Mouse (Mus musculus): ENCODE results near the gene Mrc2.
A peak's percentile ranks its signal among the peaks of the same experiment; 100 is the strongest.

Gene Mrc2

DNA sequence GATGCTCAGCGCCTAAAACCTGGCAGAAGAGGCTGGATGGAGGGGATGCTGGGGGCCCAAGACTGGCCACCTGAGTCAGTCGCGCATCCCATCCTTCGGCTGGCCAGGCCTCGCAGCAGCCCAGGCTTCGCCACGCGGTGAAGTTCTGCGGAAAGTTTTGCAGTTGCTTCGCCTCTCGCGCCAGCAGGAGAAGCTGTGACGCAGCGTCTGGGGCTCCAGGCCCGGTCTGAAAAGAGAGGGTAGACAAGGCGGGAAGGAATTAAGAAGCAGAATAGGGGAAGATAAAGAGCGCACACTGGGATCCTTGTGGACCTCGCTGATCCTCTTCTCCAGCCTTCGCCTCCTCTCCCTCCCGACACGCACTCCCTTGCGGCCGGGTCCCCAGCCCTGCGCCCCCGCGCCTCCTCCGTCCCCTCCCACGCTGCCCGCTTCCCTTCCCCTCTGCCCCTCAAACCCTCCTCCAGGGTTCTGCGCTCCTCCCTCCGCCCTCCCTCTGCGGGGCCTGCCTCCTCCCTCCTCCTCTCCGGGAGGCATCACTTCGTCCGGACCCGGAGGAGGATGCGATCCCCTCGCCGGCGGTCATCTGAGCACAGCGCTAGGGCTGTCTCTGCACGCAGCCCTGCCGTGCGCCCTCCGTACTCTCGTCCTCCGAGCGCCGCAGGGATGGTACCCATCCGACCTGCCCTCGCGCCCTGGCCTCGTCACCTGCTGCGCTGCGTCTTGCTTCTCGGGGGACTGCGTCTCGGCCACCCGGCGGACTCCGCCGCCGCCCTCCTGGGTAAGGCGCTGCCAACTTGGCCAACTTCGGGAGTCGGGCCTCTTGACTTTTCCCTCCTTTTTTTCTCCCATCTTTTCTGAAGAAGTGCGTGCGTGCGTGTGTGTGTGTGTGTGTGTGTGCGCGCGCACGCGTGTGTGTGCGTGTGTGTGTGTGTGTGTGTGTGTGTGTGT, at the start of gene Mrc2:
Mrc2 (plus strand) TSS at position 520 of the 948 bp plus-strand sequence.
- no peak for DNase-seq (ENCODE audit: low spot score)

DNA sequence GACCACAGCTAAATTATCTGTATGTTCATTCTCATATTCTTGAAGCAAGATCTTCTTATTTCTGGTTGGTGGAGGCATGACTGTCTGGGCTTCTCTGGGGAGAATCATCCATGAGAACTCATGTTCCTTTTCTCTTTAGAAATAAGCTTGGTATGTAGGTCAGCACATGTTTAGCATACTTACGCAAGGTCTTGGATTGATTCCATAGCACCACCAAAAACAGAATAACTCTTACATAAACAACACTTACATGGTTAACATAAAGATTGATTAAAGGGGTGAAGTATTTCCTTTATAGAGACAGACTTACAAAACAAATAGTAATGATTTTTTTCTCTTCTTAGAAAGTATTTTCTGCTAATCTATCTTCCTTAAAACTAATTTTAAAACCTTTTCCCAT, 46.1 kb upstream of the Mrc2 start:
- no peak for DNase-seq (ENCODE audit: low spot score)

DNA sequence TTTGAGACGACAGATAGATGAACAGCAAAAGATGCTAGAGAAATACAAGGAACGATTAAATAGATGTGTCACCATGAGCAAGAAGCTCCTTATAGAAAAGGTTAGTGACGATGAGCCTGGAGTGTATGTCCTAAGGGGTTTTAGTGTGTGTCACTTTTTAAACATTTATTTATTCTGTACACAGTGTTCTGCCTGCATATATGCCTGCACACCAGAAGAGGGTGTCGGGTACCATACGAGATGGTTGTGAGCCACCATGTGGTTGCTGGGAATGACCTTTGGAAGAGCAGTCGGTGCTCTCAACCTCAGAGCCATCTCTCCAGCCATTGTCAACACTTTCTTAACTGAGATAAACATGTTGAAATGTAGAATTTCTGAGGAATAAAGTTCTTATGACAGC, 45.7 kb upstream of the Mrc2 start:
- DNase-seq (ENCODE audit: low spot score), result no peak

DNA sequence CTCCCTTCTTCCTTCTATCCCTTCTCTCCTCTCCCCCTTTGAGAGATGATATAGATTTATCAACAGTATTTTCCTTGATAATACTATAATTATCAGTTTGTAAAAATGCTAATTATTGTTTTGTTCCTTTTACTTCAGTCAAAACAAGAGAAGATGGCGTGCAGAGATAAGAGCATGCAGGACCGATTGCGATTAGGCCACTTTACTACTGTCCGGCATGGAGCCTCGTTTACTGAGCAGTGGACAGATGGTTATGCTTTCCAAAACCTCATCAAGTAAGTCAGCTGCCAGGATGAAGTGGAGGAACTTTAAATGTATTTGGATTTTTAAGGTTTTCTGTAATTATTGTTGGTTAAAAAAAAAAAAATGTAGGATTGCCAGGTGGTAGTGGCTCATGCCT, 45.1 kb upstream of the Mrc2 start:
- DNase-seq (ENCODE audit: low spot score), result no peak

DNA sequence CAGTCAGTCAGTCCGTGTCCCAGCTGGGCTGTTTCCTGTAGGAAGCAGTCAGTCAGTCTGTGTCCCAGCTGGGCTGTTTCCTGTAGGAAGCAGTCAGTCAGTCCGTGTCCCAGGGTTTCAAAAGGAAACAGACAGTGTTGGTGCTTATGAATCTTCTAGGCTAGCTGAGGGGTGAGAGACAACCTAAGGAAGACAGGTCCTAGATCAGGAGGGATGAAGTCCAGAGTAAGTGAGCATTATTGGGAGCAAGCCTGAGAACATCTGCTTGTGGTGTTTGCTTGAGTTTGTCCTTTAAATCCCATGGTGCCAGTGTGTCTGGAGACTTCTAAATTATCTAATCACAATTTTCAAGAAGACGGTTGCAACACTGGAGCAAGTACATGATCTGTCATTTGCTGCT, 32.7 kb upstream of the Mrc2 start:
- DNase-seq (ENCODE audit: low spot score), result no peak

DNA sequence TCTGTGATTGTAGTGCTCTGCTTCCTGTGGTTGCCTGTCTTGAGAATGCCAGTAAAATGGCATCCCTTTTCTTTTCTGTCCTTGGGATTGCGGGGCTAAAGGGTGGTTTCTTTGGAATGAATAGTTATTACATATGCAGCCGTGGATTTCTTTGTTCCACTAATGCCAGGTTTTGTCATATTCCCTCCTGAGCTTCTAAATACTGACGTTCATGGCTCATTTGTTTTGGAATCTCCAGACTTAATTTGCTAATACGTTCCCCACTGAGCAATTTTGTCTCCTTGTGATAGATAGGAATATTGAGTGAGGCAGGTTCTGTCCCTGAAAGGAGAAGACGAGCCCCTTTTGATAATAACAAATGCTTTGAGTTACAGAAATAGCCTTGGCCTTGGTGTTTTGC, 31.3 kb upstream of the Mrc2 start:
- DNase-seq (ENCODE audit: low spot score), result no peak

DNA sequence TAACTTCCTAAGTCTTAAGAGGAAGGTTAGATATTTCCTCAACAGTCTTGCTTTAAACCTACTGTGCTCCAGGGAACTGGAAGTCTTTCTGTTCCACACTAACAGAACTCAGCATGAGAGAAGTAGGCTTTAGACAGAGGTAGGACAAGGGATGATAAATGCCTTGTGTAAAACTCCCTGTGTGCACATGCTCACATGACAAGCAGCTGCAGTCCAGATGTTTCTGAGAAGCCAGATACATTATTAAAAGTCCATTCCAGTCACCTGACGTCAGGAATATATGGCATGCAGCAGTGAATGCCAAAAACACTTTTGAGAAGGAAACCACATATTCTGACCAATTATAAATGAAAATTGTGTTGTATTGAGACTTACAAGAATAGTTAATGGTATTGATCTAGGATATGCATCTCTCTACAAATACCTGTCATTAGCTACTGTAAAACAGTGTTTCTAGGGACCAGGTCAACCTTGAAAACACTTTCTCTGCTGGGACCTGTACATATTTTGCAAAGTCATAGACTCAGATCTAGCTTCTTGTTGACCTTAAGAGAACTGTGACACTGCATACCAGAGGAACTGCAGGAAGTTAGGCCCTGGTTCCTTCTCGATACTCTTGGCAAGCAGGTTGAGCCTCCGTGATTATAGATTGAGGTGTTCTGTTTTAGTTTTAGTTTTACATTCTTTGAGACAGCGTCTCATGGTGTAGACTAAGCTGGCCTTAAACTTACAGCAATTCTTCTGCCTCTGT, 30.7 kb upstream of the Mrc2 start:
- DNase-seq (ENCODE audit: low spot score), result no peak

DNA sequence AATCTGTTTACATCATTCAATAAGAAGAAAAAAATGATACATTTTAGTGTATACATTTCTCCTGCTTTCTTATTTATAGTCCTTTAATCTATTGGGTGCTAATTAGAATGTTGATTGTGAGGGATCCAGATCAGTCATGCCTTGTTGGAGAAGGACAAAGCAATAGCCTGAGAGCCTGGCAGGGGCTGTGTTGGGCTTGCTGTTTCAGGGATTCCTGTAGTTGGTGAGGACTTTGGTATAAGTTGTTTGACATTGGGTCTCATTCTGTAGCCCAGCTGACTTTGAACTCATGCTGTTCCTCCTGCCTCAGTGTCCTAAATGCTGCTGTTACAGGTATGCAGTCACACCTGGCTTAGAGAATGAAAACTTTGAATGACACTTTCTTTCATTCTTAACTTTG, 27.9 kb upstream of the Mrc2 start:
- DNase-seq (ENCODE audit: low spot score), result no peak

DNA sequence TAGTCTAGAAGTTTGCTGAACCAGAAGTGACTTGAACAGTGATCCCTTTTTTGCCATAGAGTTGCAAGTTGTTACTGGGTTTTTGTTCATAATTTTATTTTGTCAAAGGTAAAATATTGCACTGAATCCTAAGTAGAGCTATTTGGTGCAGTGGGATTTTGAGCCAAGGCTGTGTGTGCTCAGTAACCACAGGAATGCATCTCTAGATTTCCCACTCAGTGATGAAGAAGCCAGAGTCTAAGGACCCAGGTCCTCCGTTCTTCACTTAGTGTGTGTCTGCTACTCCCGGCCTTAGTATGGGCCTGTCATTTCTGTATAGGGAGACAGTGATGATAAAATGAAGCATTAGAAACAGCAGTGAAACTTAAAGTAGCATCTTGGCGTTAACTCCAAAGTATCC, 27.5 kb upstream of the Mrc2 start:
- no peak for DNase-seq (ENCODE audit: low spot score)

DNA sequence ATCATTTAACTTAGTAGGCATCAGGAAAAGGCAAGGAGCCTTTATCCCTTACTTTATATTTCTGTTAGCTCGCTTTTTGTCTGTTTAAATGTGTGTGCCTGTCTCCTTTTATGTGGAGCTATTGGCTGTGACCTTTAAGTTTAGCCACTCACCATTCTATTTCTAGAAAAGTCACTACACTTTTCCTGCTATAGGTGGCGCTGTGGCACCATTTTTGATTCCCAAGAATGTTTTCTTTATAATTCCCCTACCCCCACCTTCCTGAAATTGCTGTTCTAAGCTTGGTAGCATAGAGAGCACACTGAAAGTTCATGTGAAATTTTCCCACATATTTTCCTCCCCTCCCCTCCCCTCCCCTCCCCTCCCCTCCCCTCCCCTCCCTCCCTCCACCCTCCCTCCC, 22.3 kb upstream of the Mrc2 start:
- peak; percentile 16 for DNase-seq (ENCODE audit: low spot score)

DNA sequence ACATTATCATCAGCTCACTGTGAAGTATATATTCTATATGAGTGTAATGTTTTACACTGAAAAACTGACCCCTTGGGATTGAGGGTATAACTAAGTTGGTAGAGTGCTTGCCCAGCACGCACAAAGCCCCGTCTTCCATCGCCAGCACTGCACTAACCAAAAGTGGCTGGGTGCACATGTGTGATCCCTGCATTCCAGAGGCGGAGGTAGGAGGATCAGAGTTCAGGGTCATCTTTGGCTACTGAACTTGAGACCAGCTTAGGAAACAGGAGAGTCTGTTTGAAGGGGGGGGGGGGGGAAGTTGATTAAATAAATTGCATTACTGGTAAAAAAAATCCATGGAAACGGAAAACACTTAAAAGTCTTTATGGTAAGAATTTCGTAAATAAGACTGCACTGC, 12.0 kb upstream of the Mrc2 start:
- DNase-seq (ENCODE audit: low spot score), result no peak

DNA sequence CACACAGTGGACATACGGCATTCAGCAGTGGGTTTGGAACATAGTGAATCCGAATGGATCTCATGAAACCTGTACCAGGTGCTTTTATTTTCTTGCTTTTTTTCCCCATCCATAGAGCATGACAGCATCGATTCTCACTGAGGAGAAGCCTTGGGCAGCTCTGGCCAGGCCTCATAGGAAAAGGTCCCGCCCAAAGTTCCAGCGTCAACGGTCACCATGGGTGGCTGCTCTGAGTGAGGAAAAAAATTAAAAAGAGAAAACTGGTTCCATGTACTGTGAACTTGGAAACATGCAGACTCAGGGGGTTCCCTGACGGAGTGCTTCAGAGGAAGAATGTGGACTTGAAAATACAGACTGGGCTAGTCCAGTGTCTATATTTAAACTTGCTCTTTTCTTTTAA, 11.2 kb upstream of the Mrc2 start:
- DNase-seq (ENCODE audit: low spot score), result no peak

DNA sequence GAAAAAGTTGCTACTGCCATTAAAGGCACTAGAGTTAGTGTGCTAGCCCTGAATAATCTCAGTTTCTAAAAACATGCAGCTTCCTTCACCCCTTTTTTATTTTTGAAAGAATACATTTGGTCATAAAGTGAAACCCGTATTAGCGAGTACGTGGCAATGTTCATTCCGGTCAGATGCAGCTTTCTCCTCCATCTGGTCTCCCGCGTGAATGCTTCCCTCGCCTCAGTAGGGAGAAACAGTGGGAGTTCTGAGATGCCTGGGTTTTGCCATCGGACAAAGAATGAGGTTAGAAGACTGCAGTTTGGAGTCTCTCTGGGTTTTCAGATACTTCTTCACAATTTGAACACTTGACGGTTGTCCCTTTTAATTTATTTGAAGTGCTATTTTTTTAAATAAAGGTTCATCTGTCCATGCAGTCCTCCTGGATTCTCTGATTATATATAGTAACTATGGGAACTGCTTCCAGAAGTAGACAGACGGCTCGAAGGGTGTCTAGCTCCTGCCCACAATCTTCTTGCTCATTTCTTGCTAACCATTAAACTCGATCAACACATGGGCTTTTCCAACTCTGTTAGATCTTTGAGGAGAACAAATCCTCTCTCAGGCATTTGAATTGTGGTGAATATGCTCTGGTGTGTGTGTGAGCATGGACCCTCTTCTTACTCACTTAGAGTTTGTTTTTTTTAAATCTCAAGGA, 10.5 kb upstream of the Mrc2 start:
- DNase-seq (ENCODE audit: low spot score), result no peak

DNA sequence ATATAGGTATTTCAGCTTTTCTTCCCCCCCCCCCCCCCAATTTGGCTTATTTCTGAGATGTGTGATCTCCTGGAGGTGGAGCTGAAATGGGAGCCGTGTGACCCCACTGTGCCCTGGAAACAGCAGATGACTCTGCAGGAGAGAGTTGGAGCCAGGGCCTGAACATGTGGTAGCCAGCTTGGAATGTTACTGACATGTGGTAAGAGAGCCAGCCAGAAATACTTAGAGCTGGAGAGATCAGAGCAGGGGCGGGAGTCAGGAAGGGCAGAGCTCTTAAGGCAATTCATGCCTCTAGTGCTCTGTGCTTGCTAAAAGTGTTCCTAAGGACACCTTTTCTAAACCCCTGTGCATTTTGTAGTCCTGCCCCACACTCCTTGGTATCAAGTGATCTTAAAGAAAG, 10.0 kb upstream of the Mrc2 start:
- DNase-seq (ENCODE audit: low spot score), result no peak

DNA sequence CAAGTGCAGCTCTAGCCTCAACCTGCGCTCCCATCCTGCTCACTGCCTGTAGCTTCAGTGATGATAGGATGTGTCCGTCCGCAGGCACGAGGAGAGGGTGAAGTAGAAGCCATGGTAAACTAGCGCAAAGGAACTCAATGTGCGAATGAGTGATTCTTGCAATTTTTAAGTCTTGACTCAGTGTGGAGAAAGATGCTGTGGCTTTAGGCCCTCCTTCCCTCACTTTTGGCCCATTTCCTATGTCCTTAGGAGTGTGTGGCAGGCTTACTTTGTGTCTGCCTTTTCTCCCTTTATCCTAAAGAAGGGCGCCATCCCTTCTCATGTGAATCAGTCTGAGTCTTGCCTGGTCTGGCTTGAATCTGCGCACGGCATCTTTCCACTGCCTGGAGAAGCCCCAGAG, 9.4 kb upstream of the Mrc2 start:
- no peak for DNase-seq (ENCODE audit: low spot score)

DNA sequence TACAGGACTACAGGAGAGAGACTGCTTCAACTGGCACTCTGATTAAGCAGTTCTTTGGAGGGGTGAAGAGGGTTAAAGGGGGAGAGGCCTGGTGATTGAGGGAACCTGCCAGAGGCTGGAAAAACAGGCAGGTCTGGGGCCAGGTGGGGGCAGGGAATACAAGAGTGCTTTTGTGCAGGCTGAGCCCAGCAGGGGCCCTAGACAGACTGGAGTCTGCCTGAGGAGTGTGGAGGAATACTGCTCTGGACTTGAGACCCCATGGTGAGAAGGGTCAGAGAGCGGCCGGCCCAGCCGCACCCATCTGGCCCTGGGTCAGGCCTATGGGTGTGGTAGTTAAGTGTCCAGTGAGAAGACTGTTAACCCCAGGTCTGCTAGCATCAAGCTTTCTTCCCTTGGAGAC, 6.7 kb upstream of the Mrc2 start:
- no peak for DNase-seq (ENCODE audit: low spot score)

DNA sequence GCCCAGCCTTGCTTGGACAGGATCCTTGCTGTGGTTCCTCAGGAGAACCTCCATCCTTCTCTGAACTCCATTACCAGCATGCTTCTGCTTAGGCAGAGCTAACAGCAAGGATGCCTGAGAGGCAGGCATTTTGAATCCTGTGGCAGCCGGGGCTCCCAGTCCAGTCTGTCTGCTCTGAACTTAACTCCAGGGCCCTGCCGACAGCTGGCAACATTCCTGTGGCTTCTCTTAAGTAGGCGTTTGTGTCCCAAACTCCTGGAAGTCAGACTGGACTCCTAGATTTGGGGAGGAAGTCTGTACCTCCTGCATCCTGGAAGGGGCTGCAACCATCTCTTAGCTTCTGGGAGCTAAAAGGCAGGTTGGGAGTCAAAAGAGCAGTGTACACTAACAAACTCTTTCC, 3.0 kb upstream of the Mrc2 start:
- no peak for DNase-seq (ENCODE audit: low spot score)

DNA sequence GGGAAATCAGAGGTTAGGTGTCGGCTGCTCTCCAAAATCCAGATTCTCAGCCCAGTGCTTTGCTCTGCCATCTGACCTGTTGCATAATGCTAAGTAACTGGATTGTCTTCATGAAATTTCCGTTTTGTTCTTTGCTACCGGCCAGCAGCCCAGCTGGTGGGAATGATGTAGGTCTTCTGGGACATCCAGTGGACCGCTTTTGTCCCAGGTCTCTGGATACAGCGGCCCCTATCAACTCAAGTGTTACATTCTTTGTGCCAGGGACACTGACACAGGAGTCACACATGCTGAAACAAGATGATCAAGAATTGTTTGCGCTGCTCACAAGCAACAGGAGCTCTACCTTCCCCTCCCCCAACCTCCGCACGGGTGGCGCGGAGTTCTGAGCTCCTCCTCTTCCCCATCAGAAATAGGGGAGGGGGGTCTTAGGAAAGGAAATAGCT, 741 bp upstream of the Mrc2 start:
- no peak for DNase-seq (ENCODE audit: low spot score)

DNA sequence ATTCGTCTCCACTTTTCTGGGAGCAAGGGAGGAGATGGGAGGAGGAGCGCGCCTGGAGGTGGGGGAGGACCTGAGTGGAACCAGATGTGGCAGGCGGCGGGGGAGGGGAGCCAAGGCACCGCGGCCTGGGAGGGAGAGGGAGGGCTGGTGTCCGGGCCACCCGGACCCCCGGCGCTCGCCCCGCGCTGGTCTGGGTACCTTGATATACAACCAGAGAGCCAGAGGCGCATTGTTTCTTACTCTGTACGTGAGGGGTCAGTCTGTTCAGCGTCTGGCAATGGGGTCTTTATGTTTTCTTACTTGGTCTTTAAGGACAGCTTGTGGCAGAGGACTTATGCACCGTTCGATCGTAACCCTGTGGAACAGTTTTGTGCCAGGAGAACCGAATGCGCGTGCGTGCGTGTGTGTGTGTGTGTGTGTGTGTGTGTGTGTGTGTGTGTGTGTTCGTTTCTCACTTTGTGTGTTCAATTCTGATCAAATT, 698 bp downstream of the Mrc2 start:
- no peak for DNase-seq (ENCODE audit: low spot score)

DNA sequence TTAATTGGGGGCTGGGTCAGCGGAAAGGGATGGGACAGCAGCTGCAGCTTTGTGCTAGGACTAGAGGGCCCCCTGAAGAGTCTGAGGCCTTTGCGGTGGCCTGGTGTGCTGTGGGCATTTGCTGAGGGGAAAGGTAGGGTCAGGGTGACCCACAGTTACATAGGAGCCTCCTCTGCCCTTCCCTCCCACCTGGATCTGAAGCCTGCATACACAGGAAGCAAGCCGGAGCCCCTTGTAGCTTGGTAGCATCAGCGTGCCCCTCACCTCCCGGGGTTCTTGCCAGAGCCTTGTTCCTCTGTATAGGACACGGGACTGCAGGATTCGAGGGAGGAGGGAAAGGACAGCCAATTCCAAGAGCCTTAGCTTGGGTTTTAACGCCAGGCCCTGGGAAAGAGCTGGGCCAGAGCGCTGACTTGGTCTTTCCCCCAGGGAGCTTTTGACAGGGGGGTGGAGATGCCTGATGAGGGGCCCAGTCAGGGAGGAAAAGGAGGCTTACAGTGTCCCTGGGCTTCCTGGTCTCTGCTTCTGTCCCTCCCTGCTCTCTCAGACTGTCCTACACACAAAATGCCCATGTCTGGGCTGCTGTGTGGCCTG, 1.6 kb downstream of the Mrc2 start:
- DNase-seq (ENCODE audit: low spot score), result no peak

DNA sequence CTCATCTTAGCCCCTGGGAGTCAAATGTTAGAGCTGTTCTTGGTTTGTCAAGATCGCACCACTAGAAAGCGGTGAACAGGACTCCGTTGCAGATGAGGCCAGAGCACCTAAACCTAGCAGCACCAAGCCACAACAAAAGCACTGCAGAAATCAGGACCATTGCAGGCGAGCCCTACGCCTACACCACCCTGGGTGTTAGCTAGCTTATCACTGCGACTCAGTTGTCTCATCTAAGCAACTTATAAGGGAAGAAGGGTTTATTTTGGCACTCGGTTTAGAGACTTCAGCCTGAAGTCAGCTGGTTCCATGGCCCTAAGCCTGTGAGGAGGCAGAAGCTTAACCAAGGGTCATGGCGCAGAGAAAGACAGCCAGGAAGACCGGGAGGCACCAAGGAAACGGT, 3.6 kb downstream of the Mrc2 start:
- no peak for DNase-seq (ENCODE audit: low spot score)

DNA sequence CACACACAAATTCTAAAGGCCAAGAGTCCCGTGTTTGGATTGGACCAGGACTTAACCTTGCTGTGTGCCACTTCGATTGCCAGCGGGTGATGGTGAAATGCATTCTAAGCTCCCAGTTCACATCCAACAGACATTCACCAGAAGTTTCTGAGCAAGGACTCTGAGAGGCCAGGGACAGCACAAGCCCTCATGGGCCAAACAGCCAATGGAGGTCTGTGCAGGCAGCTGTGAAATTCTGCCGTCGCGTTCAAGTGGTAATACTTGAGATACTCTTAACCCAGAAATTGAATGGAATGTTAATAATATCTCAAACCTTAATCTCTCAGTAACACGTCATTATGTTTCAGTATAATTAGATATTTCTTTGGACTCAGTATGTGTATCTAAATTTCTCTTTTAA, 17.8 kb downstream of the Mrc2 start:
- no peak for DNase-seq (ENCODE audit: low spot score)
